In genomic region chr4:35560004-35560403, GRCm38 (mm10) we compare ENCODE assay signal across 34 mouse cellular contexts.
"Had no signal": no experiment of that assay in that cellular context is flagged by ENCODE, and none has a peak within 500 bp of the region (broad histone marks: within the 10 kb centered on the region; RNA-seq: fewer than 3 reads in every experiment).

No protein-coding gene starts in this region.

- DNase-seq: heart, postnatal 10 days; heart, postnatal 14 days; heart, postnatal 36 days; heart, postnatal 4 days; kidney, adult 11 months; kidney, adult 18-20 months; kidney, adult 2 months; kidney, adult 8-10 months; kidney, adult 9 months; kidney, postnatal 10 days; kidney, postnatal 14 days; kidney, postnatal 25 days; kidney, postnatal 36 days; kidney, postnatal 4 days; layer of hippocampus, adult 9-11 months; layer of hippocampus, postnatal 36 days had no signal

- H3K27ac ChIP-seq: heart, embryonic 13.5 days; heart, embryonic 15.5 days; hindbrain, embryonic 10.5 days; hindbrain, embryonic 12.5 days; hindbrain, embryonic 13.5 days; hindbrain, embryonic 14.5 days; hindbrain, embryonic 15.5 days; hindbrain, postnatal 0 days; intestine, embryonic 15.5 days; kidney, embryonic 15.5 days; kidney, postnatal 0 days; layer of hippocampus, adult 2 months; left cerebral cortex, adult 2 months had no signal

- H3K9ac ChIP-seq: heart, embryonic 12.5 days; heart, embryonic 13.5 days; heart, embryonic 15.5 days; hindbrain, embryonic 12.5 days; hindbrain, embryonic 13.5 days; hindbrain, embryonic 14.5 days; hindbrain, embryonic 15.5 days; intestine, embryonic 15.5 days; kidney, embryonic 15.5 days had no signal

- H3K4me3 ChIP-seq: heart, embryonic 12.5 days; heart, embryonic 13.5 days; heart, embryonic 15.5 days; hindbrain, embryonic 10.5 days; hindbrain, embryonic 12.5 days; hindbrain, embryonic 13.5 days; hindbrain, embryonic 15.5 days; intestine, embryonic 15.5 days; kidney, embryonic 15.5 days; layer of hippocampus, adult 2 months; left cerebral cortex, adult 2 months had no signal

- H3K36me3 ChIP-seq: heart, embryonic 12.5 days; heart, embryonic 13.5 days; heart, embryonic 15.5 days; hindbrain, embryonic 10.5 days; hindbrain, embryonic 12.5 days; hindbrain, embryonic 13.5 days; hindbrain, embryonic 15.5 days; intestine, embryonic 15.5 days; kidney, embryonic 15.5 days had no signal

- H3K4me1 ChIP-seq: heart, embryonic 12.5 days; heart, embryonic 13.5 days; heart, embryonic 15.5 days; hindbrain, embryonic 10.5 days; hindbrain, embryonic 12.5 days; hindbrain, embryonic 13.5 days; hindbrain, embryonic 15.5 days; intestine, embryonic 15.5 days; kidney, embryonic 15.5 days had no signal

- ATAC-seq: hindbrain, embryonic 16.5 days; hindbrain, postnatal 0 days; inflammation-experienced regulatory T-cells, adult 6 months; intestine, embryonic 15.5 days; intestine, embryonic 16.5 days; intestine, postnatal 0 days had no signal

- H3K27me3 ChIP-seq: heart, embryonic 12.5 days; heart, embryonic 13.5 days; heart, embryonic 15.5 days; hindbrain, embryonic 12.5 days; hindbrain, embryonic 13.5 days; hindbrain, embryonic 15.5 days; intestine, embryonic 15.5 days; kidney, embryonic 15.5 days had no signal

- H3K9me3 ChIP-seq: heart, embryonic 12.5 days; heart, embryonic 13.5 days; heart, embryonic 15.5 days; hindbrain, embryonic 10.5 days; hindbrain, embryonic 12.5 days; hindbrain, embryonic 13.5 days; hindbrain, embryonic 15.5 days; intestine, embryonic 15.5 days; kidney, embryonic 15.5 days had no signal
